Mouse (Mus musculus) ES-Bruce4 (cell line): ENCODE measurements at regions not wholly inside any gene's neighbourhood (a gene's known extent, or its start where the extent isn't known, plus 50 kb on each side); places are given as distances from the start of the nearest gene placed in this dataset.

Source experiments
- CTCF ChIP-seq: IDR thresholded peaks from one replicate; pipeline ENCODE4 v1.8.1; 2011; ENCODE audit warnings: low read depth, low read length
- EP300 ChIP-seq: IDR thresholded peaks from 2 replicates; pipeline ENCODE4 v1.6.1; 2011; ENCODE audit warnings: low read depth, low read length; ENCODE audit not compliant: insufficient read depth
- POLR2A ChIP-seq: IDR thresholded peaks from one replicate; pipeline ENCODE4 v1.8.1; 2011; ENCODE audit warnings: low read length; ENCODE audit not compliant: insufficient read depth

GRCm38 (mm10) chr5:117018419-117019150, 97.3 kb downstream of the Suds3 start:
- no peak for TF ChIP-seq POLR2A
- no peak for TF ChIP-seq CTCF
- no peak for TF ChIP-seq EP300
